Mouse (Mus musculus) heart, adult 2 months (tissue): ENCODE results near the gene Pax7. TPM values are rescaled to one million over a fixed set of nuclear protein-coding genes. Genes with fewer than 3 reads are reported as not detected.

Source experiments
- DNase-seq, 2 experiments: peaks; one replicate each; pipeline ENCODE4 v3.0.0; 2021
- H3K27ac ChIP-seq: fragments of 200-600 bp; 2 replicates; pipeline ENCODE4 v1.8.1; 2022
- H3K27me3 ChIP-seq: fragments of 200-500 bp; 2 replicates; pipeline ENCODE4 v1.6.1; 2012; ENCODE audit warnings: mild to moderate bottlenecking, low read length, inconsistent platforms, mixed read lengths; ENCODE audit not compliant: control insufficient read depth, insufficient read depth
- H3K36me3 ChIP-seq: fragments of 200-500 bp; 2 replicates; pipeline ENCODE4 v1.6.1; 2012; ENCODE audit warnings: low read length, inconsistent platforms; ENCODE audit not compliant: control insufficient read depth, insufficient read depth
- H3K4me1 ChIP-seq: fragments of 200-500 bp; 2 replicates; pipeline ENCODE4 v1.6.1; 2011; ENCODE audit warnings: low read length; ENCODE audit not compliant: control insufficient read depth, insufficient read depth
- H3K4me3 ChIP-seq: fragments of 200-600 bp; 2 replicates; pipeline ENCODE4 v1.8.1; 2022
- H3K79me2 ChIP-seq: fragments of 200-500 bp; replicated peaks from 2 replicates; pipeline ENCODE4 v1.6.1; 2012; ENCODE audit warnings: mild to moderate bottlenecking, inconsistent platforms, low read length, moderate library complexity, mixed read lengths; ENCODE audit not compliant: control insufficient read depth, insufficient read depth
- H3K9ac ChIP-seq: fragments of 200-500 bp; 2 replicates; pipeline ENCODE4 v1.6.1; 2012; ENCODE audit warnings: low read depth, mild to moderate bottlenecking, control low read depth, inconsistent platforms, low read length, mixed read lengths
- CTCF ChIP-seq: fragments of 200-600 bp; IDR thresholded peaks from 2 replicates; pipeline ENCODE4 v1.8.1; 2022; ENCODE audit warnings: antibody characterized with exemption, mild to moderate bottlenecking, moderate library complexity
- EP300 ChIP-seq: fragments of 200-500 bp; IDR thresholded peaks from 2 replicates; pipeline ENCODE4 v1.6.1; 2011; ENCODE audit warnings: low read depth, low read length, control low read depth; ENCODE audit not compliant: insufficient read depth
- POLR2A ChIP-seq: fragments of 200-500 bp; IDR thresholded peaks from 2 replicates; pipeline ENCODE4 v1.6.1; 2011; ENCODE audit warnings: mild to moderate bottlenecking, low read depth, low read length, control low read depth; ENCODE audit not compliant: insufficient read depth
- WGBS: fragments of 180-500 bp; shearing (Covaris S2); methylation state at CpG from one replicate; pipeline ENCODE4 v1.1.7; 2018; 5-methylcytosine and 5-hydroxymethylcytosine counted together
- intact Hi-C: fragments of 180-260 bp; cut with DNase I; formaldehyde crosslinking; loops from one replicate; pipeline ENCODE4 v1.15.1; 2025
- polyA plus RNA-seq: library from polyadenylated mRNA; depleted of rRNA; stranded (reverse); fragments of >200 nt; gene quantifications from 2 replicates; pipeline ENCODE4 v1.2.3, GENCODE M21; 2012
- total RNA-seq, 2 experiments: library from RNA; stranded (reverse); gene quantifications; 2 replicates each; pipeline ENCODE4 v1.2.3; 2021

Gene Pax7
- total and polyA plus RNA-seq, 3 experiments: not detected

DNA sequence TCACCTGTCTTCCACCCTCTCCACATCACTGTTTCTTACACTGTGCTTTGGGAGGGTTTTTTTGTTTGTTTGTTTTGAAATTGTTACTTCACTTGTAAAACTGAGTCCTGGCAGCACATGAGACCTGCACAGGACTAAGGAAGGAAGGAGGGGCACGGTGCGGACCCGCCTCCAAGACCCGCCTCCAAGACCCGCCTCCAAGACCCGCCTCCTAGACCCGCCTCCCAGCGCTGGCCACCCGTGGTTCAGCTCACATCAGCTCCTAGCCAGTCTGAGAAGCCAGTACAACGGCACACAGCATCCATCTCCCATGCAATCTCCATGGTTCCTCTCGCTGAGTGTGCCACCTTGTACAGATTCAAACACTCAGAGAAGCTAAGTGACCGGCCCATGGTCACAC, 38.4 kb upstream of the Pax7 start:
- intact Hi-C loops: loop anchor here (10.0 kb wide), 3 partner anchors 283 to 673 kb away; partner anchors contain the start of gene Igsf21
- no peak for DNase-seq
- Histone ChIP-seq H3K36me3 (no peaks in the 10 kb centered on the region), H3K9ac (no peak overlapping the region), H3K4me1 (no peaks in the 10 kb centered on the region), H3K27me3 (no peaks in the 10 kb centered on the region; the same call in 1 of the 2 replicates), H3K27ac (no peak overlapping the region), H3K79me2 (no peaks in the 10 kb centered on the region), H3K4me3 (no peak overlapping the region)
- TF ChIP-seq POLR2A: no peak
- TF ChIP-seq EP300: no peak
- no peak for TF ChIP-seq CTCF
- 25% methylated on average over 12 of the region's 12 CpGs for WGBS

DNA sequence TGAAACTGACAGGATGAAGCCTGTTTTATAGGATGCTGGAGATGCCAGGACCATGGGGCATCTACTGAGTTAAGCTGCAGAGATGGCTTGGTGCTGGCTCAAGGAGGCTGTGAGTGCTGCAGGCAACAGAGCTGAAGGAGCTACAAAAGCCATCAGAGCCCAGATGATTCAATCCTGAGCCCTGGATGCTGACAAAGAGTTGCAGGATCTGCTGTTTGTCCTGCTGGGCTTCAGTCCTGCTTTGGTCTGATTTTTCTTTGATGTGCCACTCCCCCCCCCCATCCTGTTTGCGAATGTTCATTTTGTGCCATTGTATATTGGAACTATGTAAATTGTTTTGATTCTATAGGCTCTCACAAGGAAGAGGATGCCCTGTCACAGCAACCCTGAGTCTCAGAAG, 29.9 kb upstream of the Pax7 start:
- no peaks in the 10 kb centered on the region for H3K36me3 ChIP-seq
- no peak overlapping the region for H3K4me3 ChIP-seq
- no peak overlapping the region for H3K9ac ChIP-seq
- no peak for DNase-seq
- no peaks in the 10 kb centered on the region for H3K79me2 ChIP-seq
- H3K27ac ChIP-seq: no peak overlapping the region
- H3K4me1 ChIP-seq: no peaks in the 10 kb centered on the region
- no peaks in the 10 kb centered on the region; the same call in 1 of the 2 replicates for H3K27me3 ChIP-seq
- intact Hi-C loops: no loop called here
- TF ChIP-seq POLR2A (no peak), CTCF (no peak), EP300 (no peak)
- WGBS: 74% methylated on average over 1 of the region's 1 CpGs

DNA sequence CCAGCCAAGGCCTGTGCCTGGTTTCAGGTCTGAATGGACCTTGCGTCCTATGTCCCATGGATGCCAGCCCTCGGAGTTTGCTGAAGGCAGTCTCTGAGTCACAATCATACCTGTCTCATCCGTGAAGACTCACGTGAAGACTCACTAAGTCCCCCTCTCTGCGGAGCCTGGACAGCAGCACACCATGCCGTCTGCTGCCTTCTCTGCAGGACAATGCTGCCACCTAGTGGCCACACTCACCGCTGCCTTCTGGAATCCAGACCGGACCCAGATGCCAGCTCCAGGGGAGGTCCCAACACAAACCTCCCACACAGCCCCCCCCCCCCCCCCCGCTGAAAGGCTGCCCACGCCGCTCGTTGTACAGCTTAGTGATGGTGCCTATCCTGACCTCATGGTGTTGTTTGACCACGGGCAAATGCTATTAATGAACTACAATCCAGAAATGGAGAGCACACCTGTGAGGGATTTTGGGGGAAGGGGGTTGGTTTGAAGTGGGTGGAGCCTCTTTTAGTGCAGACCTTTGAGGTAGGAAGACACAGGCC, 25.4 kb upstream of the Pax7 start:
- DNase-seq: peak; percentile 67 to 85
- intact Hi-C loops: loop anchor here (1.0 to 5.0 kb wide), 3 partner anchors 174 to 386 kb away; no protein-coding TSS in a partner anchor
- Histone ChIP-seq H3K4me1 (no peaks in the 10 kb centered on the region), H3K27ac (no peak overlapping the region), H3K4me3 (no peak overlapping the region), H3K27me3 (peaks cover 2% of the 10 kb centered on the region), H3K79me2 (no peaks in the 10 kb centered on the region), H3K9ac (no peak overlapping the region), H3K36me3 (no peaks in the 10 kb centered on the region)
- TF ChIP-seq EP300: 0 out of 2 replicates have a peak, but pooled peaks have one; percentile 21
- TF ChIP-seq CTCF: peak; percentile 85
- TF ChIP-seq POLR2A: no peak
- 2% methylated on average over 13 of the region's 13 CpGs for WGBS

DNA sequence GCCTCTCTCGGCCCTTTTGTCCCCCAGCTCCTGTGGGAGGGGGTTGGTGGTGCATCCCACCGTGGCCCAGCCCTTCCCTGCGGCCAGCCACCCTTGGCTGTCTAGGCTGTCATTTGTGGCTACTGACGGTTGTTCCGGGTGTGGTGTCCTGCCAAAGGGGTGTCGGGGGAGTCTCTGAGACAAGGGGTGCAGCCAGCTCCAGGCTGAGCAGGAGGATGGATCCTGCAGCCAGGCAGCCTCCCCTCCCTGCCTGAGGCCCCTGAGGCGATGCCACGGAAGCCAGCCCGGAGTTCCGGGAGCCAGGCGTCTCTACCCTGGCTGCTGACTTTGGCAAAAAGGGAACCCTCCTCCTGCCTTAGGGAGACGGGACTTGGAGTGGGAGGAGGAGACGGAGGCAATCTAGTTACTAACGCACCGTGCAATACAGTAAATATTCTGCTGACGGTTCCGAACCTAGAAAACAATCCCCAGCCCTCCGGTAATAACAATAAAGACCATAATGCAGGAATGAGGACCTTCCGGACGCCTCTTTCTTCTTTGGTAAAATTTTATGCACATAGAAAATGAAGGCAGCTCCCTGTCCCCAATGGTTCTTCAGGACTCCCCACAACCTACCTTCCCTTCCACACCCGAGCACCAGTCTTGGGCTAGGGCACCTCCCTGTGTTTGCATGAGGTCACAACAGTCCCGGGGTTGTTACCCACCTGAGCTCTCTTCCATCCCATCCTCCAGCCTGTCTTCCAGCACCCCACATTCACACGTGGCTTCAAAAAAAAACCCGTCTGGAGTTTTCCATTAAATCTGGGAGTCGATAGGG, 19.1 kb upstream of the Pax7 start:
- DNase-seq: no peak
- no peak overlapping the region for H3K9ac ChIP-seq
- H3K4me3 ChIP-seq: no peak overlapping the region
- no peaks in the 10 kb centered on the region for H3K79me2 ChIP-seq
- no peaks in the 10 kb centered on the region for H3K36me3 ChIP-seq
- WGBS: 4% methylated on average over 25 of the region's 25 CpGs
- TF ChIP-seq EP300 (no peak), POLR2A (no peak), CTCF (no peak)
- H3K4me1 ChIP-seq: no peaks in the 10 kb centered on the region
- H3K27ac ChIP-seq: no peak overlapping the region
- H3K27me3 ChIP-seq: peaks cover 19% of the 10 kb centered on the region
- intact Hi-C loops: no loop called here

DNA sequence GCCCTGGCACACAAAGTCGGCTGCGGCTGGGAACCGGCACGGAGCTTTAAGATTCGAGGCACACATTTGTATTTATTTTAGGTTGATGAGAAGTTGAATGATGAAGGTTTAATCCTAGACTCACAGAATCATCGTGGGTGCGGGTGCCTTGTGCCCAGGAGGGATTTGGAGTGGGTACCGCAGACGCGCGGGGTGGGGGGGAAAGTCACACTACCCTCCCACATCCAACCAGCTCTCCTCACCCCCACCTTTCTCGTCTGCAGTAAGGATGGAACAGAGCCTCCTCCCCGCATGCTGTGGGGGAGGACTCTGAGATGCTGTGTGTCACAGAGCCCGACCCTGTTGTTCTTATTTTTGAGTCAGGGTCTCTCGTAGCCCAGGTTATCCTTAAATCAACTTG, 18.1 kb upstream of the Pax7 start:
- TF ChIP-seq POLR2A: no peak
- no peak for TF ChIP-seq CTCF
- TF ChIP-seq EP300: no peak
- H3K27me3 ChIP-seq: peaks cover 19% of the 10 kb centered on the region
- H3K4me3 ChIP-seq: no peak overlapping the region
- no peak overlapping the region for H3K27ac ChIP-seq
- DNase-seq: no peak
- no peak overlapping the region for H3K9ac ChIP-seq
- 15% methylated on average over 15 of the region's 15 CpGs for WGBS
- no peaks in the 10 kb centered on the region for H3K79me2 ChIP-seq
- H3K4me1 ChIP-seq: no peaks in the 10 kb centered on the region
- intact Hi-C loops: no loop called here
- no peaks in the 10 kb centered on the region for H3K36me3 ChIP-seq
